Comparison of ENCODE assay signal across 9 mouse cellular contexts in the genomic region with DNA sequence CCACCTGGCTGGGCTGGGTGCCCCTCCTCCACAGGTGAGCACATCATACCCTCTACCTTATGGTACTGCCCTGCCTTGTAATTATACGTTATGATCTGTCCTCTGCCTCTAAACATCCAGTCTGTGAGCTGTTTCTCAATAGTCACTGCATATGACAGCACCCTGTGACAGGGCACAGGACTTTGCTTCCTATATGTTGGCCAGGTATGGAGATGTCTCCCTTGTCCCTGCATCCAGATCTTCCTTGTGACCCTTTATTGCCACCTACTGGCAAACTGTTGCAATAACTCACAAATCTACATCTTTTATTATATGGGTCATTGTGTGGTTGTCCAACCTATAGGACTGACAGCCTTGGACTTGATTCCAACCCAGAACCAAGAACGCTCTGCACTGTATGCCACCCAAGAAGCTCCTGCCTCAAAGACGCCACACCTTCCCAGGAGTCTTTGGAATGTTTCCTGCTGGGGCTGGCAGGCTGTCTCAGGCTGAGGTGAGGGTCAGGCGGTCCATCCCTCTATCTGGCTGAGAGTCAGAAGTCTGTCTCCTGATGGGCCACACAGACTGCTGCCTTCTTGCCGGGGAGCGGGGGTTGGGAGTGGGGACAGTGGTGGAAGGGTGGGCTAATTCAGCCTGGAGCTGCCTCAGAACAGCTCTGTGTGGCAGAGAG. TPM values are rescaled to one million over a fixed set of nuclear protein-coding genes. Genes with fewer than 3 reads are reported as not detected.
DNase-seq lines count a peak whose midpoint lies in the region; ATAC-seq lines count a peak whose summit lies in the region.
"Had no signal": no experiment of that assay in that cellular context is flagged by ENCODE, and none has a peak within 500 bp of the region (broad histone marks: within the 10 kb centered on the region; RNA-seq: fewer than 3 reads in every experiment).

No protein-coding gene starts in this region.

- H3K36me3 ChIP-seq in embryonic facial prominence, embryonic 10.5 days (replicated peaks), result no peaks in the 10 kb centered on the region
- H3K36me3 ChIP-seq in hindbrain, embryonic 11.5 days (ENCODE audit: control insufficient read depth, insufficient read depth, low read length), result no peaks in the 10 kb centered on the region
- no peaks in the 10 kb centered on the region for H3K36me3 ChIP-seq in stomach, embryonic 16.5 days (ENCODE audit: control insufficient read depth, insufficient read depth, low read length)

- WGBS in embryonic facial prominence, embryonic 10.5 days, result 46% methylated on average over 6 of the region's 6 CpGs
- 45% methylated on average over 6 of the region's 6 CpGs for WGBS in hindbrain, embryonic 11.5 days
- 37% methylated on average over 6 of the region's 6 CpGs for WGBS in stomach, embryonic 16.5 days

- ATAC-seq in hindbrain, embryonic 11.5 days (ENCODE audit: low FRiP score), result peak; percentile 76
- peak; percentile 81 for ATAC-seq in megakaryocyte-erythroid progenitor cell, adult 5-6 weeks (replicated peaks; ENCODE audit: low FRiP score, low TSS enrichment, poor library complexity, severe bottlenecking)
- peak; percentile 60 for ATAC-seq in stomach, embryonic 16.5 days (ENCODE audit: insufficient read depth, low FRiP score)

- peaks cover 7% of the 10 kb centered on the region; the same call in 1 of the 2 replicates for H3K27me3 ChIP-seq in embryonic facial prominence, embryonic 10.5 days (replicated peaks; ENCODE audit: low read depth, poor library complexity, severe bottlenecking)
- no peaks in the 10 kb centered on the region for H3K27me3 ChIP-seq in hindbrain, embryonic 11.5 days (ENCODE audit: control insufficient read depth, insufficient read depth, low read length)
- no peaks in the 10 kb centered on the region for H3K27me3 ChIP-seq in stomach, embryonic 16.5 days (ENCODE audit: control insufficient read depth, insufficient read depth, low read length)

- no peaks in the 10 kb centered on the region for H3K9me3 ChIP-seq in embryonic facial prominence, embryonic 10.5 days
- no peaks in the 10 kb centered on the region for H3K9me3 ChIP-seq in hindbrain, embryonic 11.5 days (ENCODE audit: control insufficient read depth, low read length)
- no peaks in the 10 kb centered on the region for H3K9me3 ChIP-seq in stomach, embryonic 16.5 days (replicated peaks; ENCODE audit: control insufficient read depth, low read length)

- peak; percentile 44 for DNase-seq in gastrocnemius, adult 18-20 months (ENCODE audit: low spot score)
- no peak for DNase-seq in gastrocnemius, adult 8-10 months (ENCODE audit: low spot score in 2 of 2)
- DNase-seq in adrenal gland, postnatal 14 days, result peak; percentile 38
- DNase-seq in embryonic facial prominence, embryonic 10.5 days (ENCODE audit: low spot score), result peak; percentile 27
- peak; percentile 67 for DNase-seq in hindbrain, embryonic 11.5 days (ENCODE audit: low spot score)
- peak; percentile 31 for DNase-seq in layer of hippocampus, adult 9-11 months

- no peak overlapping the region for H3K4me3 ChIP-seq in embryonic facial prominence, embryonic 10.5 days
- no peak overlapping the region for H3K4me3 ChIP-seq in hindbrain, embryonic 11.5 days (ENCODE audit: low read depth, low read length)
- H3K4me3 ChIP-seq in stomach, embryonic 16.5 days (replicated peaks; ENCODE audit: low read length), result no peak overlapping the region

- peaks cover 13% of the 10 kb centered on the region for H3K4me1 ChIP-seq in embryonic facial prominence, embryonic 10.5 days
- peaks cover 2% of the 10 kb centered on the region for H3K4me1 ChIP-seq in hindbrain, embryonic 11.5 days (replicated peaks; ENCODE audit: control insufficient read depth, insufficient read depth, low read length)
- 0 out of 2 replicates have a peak, but pooled peaks cover 6% of the 10 kb centered on the region for H3K4me1 ChIP-seq in stomach, embryonic 16.5 days (ENCODE audit: control insufficient read depth, insufficient read depth, low read length)

- no peak overlapping the region for H3K27ac ChIP-seq in embryonic facial prominence, embryonic 10.5 days (replicated peaks)
- no peak overlapping the region for H3K27ac ChIP-seq in hindbrain, embryonic 11.5 days (ENCODE audit: low read depth, low read length)
- no peak overlapping the region for H3K27ac ChIP-seq in stomach, embryonic 16.5 days (ENCODE audit: low read length)
- H3K27ac ChIP-seq: macrophage had no signal

- no peak overlapping the region for H3K9ac ChIP-seq in hindbrain, embryonic 11.5 days (ENCODE audit: low read depth, low read length)
- no peak overlapping the region for H3K9ac ChIP-seq in stomach, embryonic 16.5 days (ENCODE audit: low read length)

- H3K4me2 ChIP-seq in hindbrain, embryonic 11.5 days (replicated peaks; ENCODE audit: low read depth, low read length), result no peak overlapping the region
- H3K4me2 ChIP-seq in stomach, embryonic 16.5 days (ENCODE audit: low read depth, low read length), result no peak overlapping the region

RNA-seq across cellular contexts. Expression of gene Syn3, which starts 46.2 kb away (rescaled TPM):
- under 1 TPM; 0.30 to 0.31 TPM for total RNA-seq in gastrocnemius, adult 18-20 months (2021)
- total RNA-seq in gastrocnemius, adult 8-10 months (2022), result under 1 TPM; 0.10 to 0.90 (median 0.57) TPM
- total RNA-seq in adrenal gland, postnatal 14 days (2021), result 2.3 and 3.6 TPM in 2 replicates
- polyA plus RNA-seq in embryonic facial prominence, embryonic 10.5 days (2016; fragmentation: Nextera tagmentation; extraction: Ambion mirVana), result 2.5 and 3.3 TPM in 2 replicates
- 4.9 and 5.9 TPM in 2 replicates for polyA plus RNA-seq in hindbrain, embryonic 11.5 days (2014; fragmentation: Nextera tagmentation; extraction: Ambion mirVana)
- 0.32 and 0.59 TPM in 2 replicates for total RNA-seq in megakaryocyte-erythroid progenitor cell, adult 5-6 weeks (2014; fragmentation: Nextera tagmentation)
- total RNA-seq in megakaryocyte-erythroid progenitor cell, adult 5-6 weeks (2017), result 0.08 and 0.14 TPM in 2 replicates
- polyA plus RNA-seq in stomach, embryonic 16.5 days (2015; fragmentation: Nextera tagmentation; extraction: Ambion mirVana), result 3.2 and 4.0 TPM in 2 replicates

Comparison
In these comparisons a context has a peak if more than half of its experiments do, and no peak if none do; other contexts are left out.
1. DNase-seq: peak in gastrocnemius, adult 18-20 months (single experiment), adrenal gland, postnatal 14 days (single experiment), embryonic facial prominence, embryonic 10.5 days (single experiment), hindbrain, embryonic 11.5 days (single experiment) and layer of hippocampus, adult 9-11 months (single experiment); none in gastrocnemius, adult 8-10 months (0 of 2).
2. Peak in every context shown above with its lines, with median percentiles within 50 percentile points of each other: ATAC-seq.